Mouse (Mus musculus) heart, embryonic 11.5 days (tissue): ENCODE measurements at regions not wholly inside any gene's neighbourhood (a gene's known extent, or its start where the extent isn't known, plus 50 kb on each side); places are given as distances from the start of the nearest gene placed in this dataset.

Experiments
- ATAC-seq: fragments of 200-750 bp; cut with Nextera tagmentation; replicated peaks from 2 replicates; pipeline ENCODE4 v1.8.0; 2017; ENCODE audit warnings: moderate library complexity; ENCODE audit not compliant: insufficient number of reproducible peaks, low FRiP score, low TSS enrichment
- H3K27ac ChIP-seq: fragments of 300-500 bp; sonication (generic); 2 replicates; pipeline ENCODE4 v1.5.1; 2014; ENCODE audit warnings: mild to moderate bottlenecking, low read depth, low read length
- H3K27me3 ChIP-seq: fragments of 300-500 bp; sonication (generic); 2 replicates; pipeline ENCODE4 v1.6.1; 2014; ENCODE audit warnings: mild to moderate bottlenecking, low read length, mixed read lengths; ENCODE audit not compliant: control insufficient read depth, insufficient read depth
- H3K36me3 ChIP-seq: fragments of 300-500 bp; sonication (generic); 2 replicates; pipeline ENCODE4 v1.6.1; 2014; ENCODE audit warnings: mild to moderate bottlenecking, low read length, moderate library complexity, mixed read lengths; ENCODE audit not compliant: control insufficient read depth, insufficient read depth
- H3K4me1 ChIP-seq: fragments of 300-500 bp; sonication (generic); 2 replicates; pipeline ENCODE4 v1.6.1; 2014; ENCODE audit warnings: low read length; ENCODE audit not compliant: control insufficient read depth, insufficient read depth
- H3K4me2 ChIP-seq: fragments of 300-500 bp; sonication (generic); 2 replicates; pipeline ENCODE4 v1.6.1; 2014; ENCODE audit warnings: mild to moderate bottlenecking, moderate library complexity
- H3K4me3 ChIP-seq: fragments of 300-500 bp; sonication (generic); 2 replicates; pipeline ENCODE4 v1.5.1; 2014; ENCODE audit warnings: low read depth, low read length
- H3K9ac ChIP-seq: fragments of 300-500 bp; sonication (generic); 2 replicates; pipeline ENCODE4 v1.6.1; 2014; ENCODE audit warnings: mild to moderate bottlenecking, low read depth, low read length, moderate library complexity
- H3K9me3 ChIP-seq: fragments of 300-500 bp; sonication (generic); replicated peaks from 2 replicates; pipeline ENCODE4 v1.6.1; 2016; ENCODE audit warnings: low read length; ENCODE audit not compliant: control insufficient read depth
- WGBS: fragments of 180-500 bp; shearing (Covaris S2); extraction: QIAGEN DNeasy Blood & Tissue Kit; methylation state at CpG from one replicate; pipeline ENCODE4 v1.1.7; 2014; ENCODE audit not compliant: insufficient replicate concordance; 5-methylcytosine and 5-hydroxymethylcytosine counted together

DNA sequence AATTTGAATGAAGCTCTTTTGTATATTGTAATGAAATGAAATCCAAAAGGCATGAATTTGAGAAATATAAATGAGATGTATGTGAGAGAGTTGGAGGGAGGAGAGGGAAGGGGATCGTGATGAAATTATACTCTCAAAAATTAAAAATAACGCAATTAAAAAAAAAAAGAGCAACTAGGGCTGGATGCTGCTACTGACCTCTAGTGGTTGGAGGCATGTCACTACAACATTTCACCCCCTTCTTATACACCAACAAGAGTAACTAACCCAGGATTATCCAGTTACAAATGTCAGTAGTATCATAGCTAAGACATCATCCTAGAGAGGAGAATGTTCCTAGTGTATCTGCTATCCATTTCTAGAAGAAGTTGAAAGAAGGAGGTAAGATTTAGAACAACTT lies 678.8 kb upstream of the Sox9 start:
- no peaks in the 10 kb centered on the region for H3K4me1 ChIP-seq
- no peak overlapping the region for H3K27ac ChIP-seq
- ATAC-seq: no peak
- WGBS: 47% methylated on average over 2 of the region's 2 CpGs
- H3K9me3 ChIP-seq: no peaks in the 10 kb centered on the region
- H3K36me3 ChIP-seq: no peaks in the 10 kb centered on the region
- no peak overlapping the region for H3K4me2 ChIP-seq
- no peak overlapping the region for H3K9ac ChIP-seq
- no peaks in the 10 kb centered on the region for H3K27me3 ChIP-seq
- H3K4me3 ChIP-seq: no peak overlapping the region

DNA sequence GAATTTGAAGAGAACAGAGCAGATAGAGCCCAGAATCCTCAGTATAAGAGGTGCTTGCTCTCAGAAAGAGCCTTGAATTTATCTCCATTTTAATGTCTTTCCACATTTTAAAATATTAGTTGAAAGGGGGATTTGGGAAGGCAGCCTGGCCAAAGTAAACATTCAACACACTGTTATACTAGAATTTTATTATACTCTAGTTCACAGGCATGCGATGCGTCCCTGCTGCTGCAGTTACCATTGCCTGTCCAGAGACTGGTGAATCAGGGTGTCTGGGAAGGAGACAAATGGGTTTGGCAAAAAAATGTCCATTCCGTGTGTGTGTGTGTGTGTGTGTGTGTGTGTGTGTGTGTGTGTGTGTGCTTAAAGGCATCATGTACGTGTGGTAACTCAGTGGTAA lies 675.1 kb upstream of the Sox9 start:
- 66% methylated on average over 4 of the region's 4 CpGs for WGBS
- H3K4me1 ChIP-seq: no peaks in the 10 kb centered on the region
- H3K9ac ChIP-seq: no peak overlapping the region
- H3K27ac ChIP-seq: no peak overlapping the region
- H3K36me3 ChIP-seq: no peaks in the 10 kb centered on the region
- H3K9me3 ChIP-seq: no peaks in the 10 kb centered on the region
- H3K27me3 ChIP-seq: no peaks in the 10 kb centered on the region
- no peak overlapping the region for H3K4me2 ChIP-seq
- no peak for ATAC-seq
- no peak overlapping the region for H3K4me3 ChIP-seq

DNA sequence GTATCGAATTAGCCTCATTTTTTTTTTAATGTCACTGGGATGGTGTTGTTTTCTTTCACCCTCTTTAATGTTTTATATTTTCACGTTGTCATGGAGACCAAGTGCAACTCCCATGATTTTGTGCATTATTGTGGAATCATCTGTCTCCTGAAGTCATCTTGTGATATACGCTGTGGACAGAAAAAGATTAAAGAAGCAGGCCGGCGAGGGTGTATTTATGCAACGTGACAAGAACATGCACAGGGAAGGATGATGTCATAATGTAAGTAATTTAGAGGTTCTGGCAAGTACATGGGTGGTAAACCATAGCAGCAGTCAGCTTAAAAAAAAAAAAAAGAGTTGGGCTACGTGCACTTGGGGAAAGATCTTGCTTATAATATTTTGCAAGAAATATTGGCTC lies 674.7 kb upstream of the Sox9 start:
- Histone ChIP-seq H3K36me3 (no peaks in the 10 kb centered on the region), H3K9me3 (no peaks in the 10 kb centered on the region), H3K4me1 (no peaks in the 10 kb centered on the region), H3K27me3 (no peaks in the 10 kb centered on the region), H3K27ac (no peak overlapping the region), H3K4me2 (no peak overlapping the region), H3K9ac (no peak overlapping the region), H3K4me3 (no peak overlapping the region)
- ATAC-seq: no peak
- 60% methylated on average over 7 of the region's 7 CpGs for WGBS

- Histone ChIP-seq H3K27ac (no peak overlapping the region), H3K36me3 (no peaks in the 10 kb centered on the region)
- no peak for ATAC-seq
These were observed 661.0 kb upstream of the Sox9 start for GRCm38 (mm10) chr11:112121026-112121425.

GRCm38 (mm10) chr11:112121831-112122230 lies 660.2 kb upstream of the Sox9 start:
- Histone ChIP-seq H3K4me2 (no peak overlapping the region), H3K9me3 (no peaks in the 10 kb centered on the region), H3K36me3 (no peaks in the 10 kb centered on the region), H3K9ac (no peak overlapping the region), H3K27me3 (no peaks in the 10 kb centered on the region), H3K4me1 (no peaks in the 10 kb centered on the region), H3K27ac (no peak overlapping the region), H3K4me3 (no peak overlapping the region)
- ATAC-seq: no peak
- 60% methylated on average over 5 of the region's 5 CpGs for WGBS

More at GRCm38 (mm10) chr11:112121026-112121425, 661.0 kb upstream of the Sox9 start:
- no peak overlapping the region for H3K4me2 ChIP-seq
- no peaks in the 10 kb centered on the region for H3K27me3 ChIP-seq
- H3K4me3 ChIP-seq: no peak overlapping the region
- no peak overlapping the region for H3K9ac ChIP-seq
- no peaks in the 10 kb centered on the region for H3K9me3 ChIP-seq
- 89% methylated on average over 6 of the region's 6 CpGs for WGBS
- no peaks in the 10 kb centered on the region for H3K4me1 ChIP-seq

GRCm38 (mm10) chr11:112125249-112125933 lies 656.6 kb upstream of the Sox9 start:
- no peak for ATAC-seq
- H3K27ac ChIP-seq: no peak overlapping the region

GRCm38 (mm10) chr11:112130090-112130489 lies 651.9 kb upstream of the Sox9 start:
- WGBS: 57% methylated on average over 4 of the region's 4 CpGs
- no peaks in the 10 kb centered on the region for H3K36me3 ChIP-seq
- no peak for ATAC-seq
- H3K27ac ChIP-seq: no peak overlapping the region
- H3K4me2 ChIP-seq: no peak overlapping the region
- no peak overlapping the region for H3K4me3 ChIP-seq
- H3K4me1 ChIP-seq: no peaks in the 10 kb centered on the region
- H3K9ac ChIP-seq: no peak overlapping the region
- no peaks in the 10 kb centered on the region for H3K27me3 ChIP-seq
- H3K9me3 ChIP-seq: no peaks in the 10 kb centered on the region

More at GRCm38 (mm10) chr11:112125249-112125933, 656.6 kb upstream of the Sox9 start:
- Histone ChIP-seq H3K36me3 (no peaks in the 10 kb centered on the region), H3K27me3 (no peaks in the 10 kb centered on the region), H3K9ac (no peak overlapping the region), H3K9me3 (no peaks in the 10 kb centered on the region), H3K4me1 (no peaks in the 10 kb centered on the region), H3K4me2 (no peak overlapping the region), H3K4me3 (no peak overlapping the region)
- WGBS: 69% methylated on average over 12 of the region's 12 CpGs

- Histone ChIP-seq H3K27ac (no peak overlapping the region), H3K9me3 (no peaks in the 10 kb centered on the region), H3K4me3 (no peak overlapping the region), H3K36me3 (no peaks in the 10 kb centered on the region), H3K4me2 (peak overlapping the region; percentile 19; the same call in 1 of the 2 replicates), H3K9ac (no peak overlapping the region), H3K27me3 (no peaks in the 10 kb centered on the region), H3K4me1 (peaks cover 3% of the 10 kb centered on the region; the same call in 1 of the 2 replicates)
- WGBS: 28% methylated on average over 8 of the region's 8 CpGs
- ATAC-seq: no peak
These were observed 644.5 kb upstream of the Sox9 start for GRCm38 (mm10) chr11:112137401-112138020.

DNA sequence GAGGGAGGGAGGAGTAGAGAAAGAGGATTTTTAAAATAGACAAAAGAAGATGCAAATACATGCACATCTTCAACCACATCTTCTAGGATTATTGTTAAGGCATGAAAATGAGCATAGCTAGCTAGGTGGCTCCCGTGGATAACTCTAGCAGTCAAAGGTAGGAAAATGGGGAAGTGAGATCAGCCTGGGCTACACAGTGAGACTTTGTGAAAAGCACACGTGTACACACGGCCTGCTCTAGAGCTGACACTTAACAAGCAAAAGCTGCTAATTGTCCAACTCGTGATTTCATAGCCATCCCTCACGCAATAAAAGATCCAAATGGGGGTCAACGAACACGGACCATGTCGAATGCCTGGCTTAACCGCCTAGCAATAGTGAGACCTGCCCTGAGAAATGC lies 642.0 kb upstream of the Sox9 start:
- Histone ChIP-seq H3K4me1 (peaks cover 3% of the 10 kb centered on the region; the same call in 1 of the 2 replicates), H3K27me3 (no peaks in the 10 kb centered on the region), H3K9ac (no peak overlapping the region), H3K9me3 (no peaks in the 10 kb centered on the region), H3K36me3 (no peaks in the 10 kb centered on the region), H3K4me3 (no peak overlapping the region), H3K4me2 (no peak overlapping the region), H3K27ac (no peak overlapping the region)
- no peak for ATAC-seq
- 83% methylated on average over 9 of the region's 9 CpGs for WGBS
